Mouse (Mus musculus): ENCODE results near the gene Hes1. TPM values are rescaled to one million over a fixed set of nuclear protein-coding genes. Genes with fewer than 3 reads are reported as not detected.
"Not testable (repeated sequence)": the region's sequence is repeated elsewhere in the genome, so short reads cannot be mapped to it uniquely, and the experiment has no call there.

Hes1 gene
- polyA plus RNA-seq, 1 experiment from 2014 or later: 23.2 TPM

DNA sequence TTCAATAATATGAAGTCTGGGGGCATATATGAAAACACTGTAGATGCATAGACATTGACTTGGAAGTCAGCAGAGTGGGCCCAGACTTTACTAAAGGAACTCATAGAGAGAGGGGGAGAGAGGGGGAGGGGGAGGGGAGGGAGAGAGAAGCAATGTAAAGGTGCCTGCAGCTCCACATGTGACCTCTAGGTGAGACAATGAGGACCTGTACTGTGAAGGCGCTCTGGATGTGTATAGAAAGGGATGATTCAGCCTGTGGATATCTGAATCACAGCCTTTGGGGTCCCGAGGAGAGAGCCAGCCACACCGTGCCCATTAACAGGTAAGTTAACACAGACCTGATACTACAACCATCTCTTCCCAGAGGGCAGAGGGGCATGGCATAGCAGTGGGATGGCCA, 40.2 kb downstream of the Hes1 start:
- no peaks in the 10 kb centered on the region for H3K27me3 ChIP-seq
- H3K4me2 ChIP-seq: no peak overlapping the region
- H3K4me1 ChIP-seq (replicated peaks): peaks cover 9% of the 10 kb centered on the region
- no peak overlapping the region for H3K4me3 ChIP-seq
- H3K9ac ChIP-seq: no peak overlapping the region
- no peaks in the 10 kb centered on the region for H3K9me3 ChIP-seq (replicated peaks)
- WGBS: 78% methylated on average over 3 of the region's 3 CpGs
- H3K36me3 ChIP-seq: no peaks in the 10 kb centered on the region
- no peak overlapping the region for H3K27ac ChIP-seq
- no peak for ATAC-seq (replicated peaks; ENCODE audit: insufficient number of reproducible peaks, insufficient read depth, low FRiP score, low read depth)

DNA sequence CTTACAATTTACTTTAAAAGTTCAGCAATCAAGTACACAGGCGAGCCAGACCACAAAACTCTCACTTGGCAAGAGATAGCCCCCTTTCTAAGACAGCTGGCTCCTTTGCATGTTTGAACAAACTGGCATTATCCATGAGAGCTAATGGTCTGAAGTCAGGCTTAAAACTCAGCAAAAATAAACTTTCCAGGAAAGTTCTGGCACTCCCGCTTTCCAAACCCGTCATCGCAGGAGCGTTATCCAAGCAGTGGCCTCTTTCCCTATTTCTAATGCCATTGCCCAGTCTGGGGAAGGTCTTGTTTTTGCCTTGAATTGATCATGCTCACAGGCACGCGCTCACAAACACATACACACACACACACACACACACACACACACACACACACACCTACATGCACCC, 41.3 kb downstream of the Hes1 start:
- 84% methylated on average over 7 of the region's 7 CpGs for WGBS
- Histone ChIP-seq H3K9me3 (replicated peaks) (no peaks in the 10 kb centered on the region), H3K4me1 (replicated peaks) (peaks cover 9% of the 10 kb centered on the region), H3K27me3 (no peaks in the 10 kb centered on the region), H3K9ac (no peak overlapping the region), H3K4me2 (no peak overlapping the region), H3K36me3 (no peaks in the 10 kb centered on the region), H3K4me3 (no peak overlapping the region), H3K27ac (no peak overlapping the region)
- no peak for ATAC-seq (replicated peaks; ENCODE audit: insufficient number of reproducible peaks, insufficient read depth, low FRiP score, low read depth)

DNA sequence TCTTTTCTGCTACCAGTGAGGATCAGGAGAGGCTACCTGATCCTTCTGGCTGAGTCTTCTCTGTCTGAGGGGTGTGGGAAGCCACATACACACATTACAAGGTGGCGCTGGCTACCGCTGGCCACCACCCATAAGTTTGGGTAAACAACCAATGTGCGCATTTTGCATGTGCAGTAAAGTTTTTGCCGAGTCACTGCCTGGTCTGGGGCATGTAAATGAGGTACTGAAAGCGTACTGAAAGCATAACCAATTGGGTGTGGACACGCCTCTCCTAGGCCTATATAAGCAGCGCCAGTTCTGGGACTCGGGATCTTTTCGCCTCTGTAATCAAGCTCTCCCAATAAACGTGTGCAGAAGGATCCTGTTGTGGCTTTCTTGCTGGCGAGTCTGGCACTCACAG, 44.0 kb downstream of the Hes1 start:
- H3K9ac ChIP-seq; H3K9me3 ChIP-seq (replicated peaks); H3K4me3 ChIP-seq; H3K27me3 ChIP-seq; H3K4me1 ChIP-seq (replicated peaks); H3K36me3 ChIP-seq; ATAC-seq (replicated peaks; ENCODE audit: insufficient number of reproducible peaks, insufficient read depth, low FRiP score, low read depth); H3K27ac ChIP-seq; H3K4me2 ChIP-seq: not testable (repeated sequence)
- 86% methylated on average over 11 of the region's 11 CpGs for WGBS

DNA sequence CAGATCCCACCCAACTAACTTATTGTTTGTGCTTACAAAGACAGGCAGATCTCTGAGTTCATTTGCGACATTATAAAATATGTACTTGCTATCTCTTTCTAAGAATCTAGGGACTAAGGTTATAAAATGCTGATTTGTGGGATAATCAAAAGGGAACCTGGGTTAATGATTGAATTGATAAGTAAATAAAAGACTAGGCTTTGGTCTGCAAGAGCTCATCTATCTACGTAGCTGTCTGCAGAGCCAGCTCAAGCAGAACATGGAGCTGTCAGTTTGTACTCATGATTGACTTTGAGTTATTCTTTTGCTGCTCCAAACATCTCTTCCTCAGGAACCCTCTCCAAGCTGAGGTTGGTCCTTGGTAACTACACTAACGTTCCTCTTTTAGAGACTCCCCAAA, 46.3 kb downstream of the Hes1 start:
- no peak for ATAC-seq (replicated peaks; ENCODE audit: insufficient number of reproducible peaks, insufficient read depth, low FRiP score, low read depth)
- H3K36me3 ChIP-seq: no peaks in the 10 kb centered on the region
- no peak overlapping the region for H3K9ac ChIP-seq
- 0 out of 2 replicates have a peak, but pooled peaks cover 2% of the 10 kb centered on the region for H3K4me1 ChIP-seq (replicated peaks)
- H3K27me3 ChIP-seq: no peaks in the 10 kb centered on the region; the same call in 1 of the 2 replicates
- 88% methylated on average over 3 of the region's 3 CpGs for WGBS
- no peaks in the 10 kb centered on the region for H3K9me3 ChIP-seq (replicated peaks)
- no peak overlapping the region for H3K4me2 ChIP-seq
- H3K4me3 ChIP-seq: no peak overlapping the region
- no peak overlapping the region for H3K27ac ChIP-seq

DNA sequence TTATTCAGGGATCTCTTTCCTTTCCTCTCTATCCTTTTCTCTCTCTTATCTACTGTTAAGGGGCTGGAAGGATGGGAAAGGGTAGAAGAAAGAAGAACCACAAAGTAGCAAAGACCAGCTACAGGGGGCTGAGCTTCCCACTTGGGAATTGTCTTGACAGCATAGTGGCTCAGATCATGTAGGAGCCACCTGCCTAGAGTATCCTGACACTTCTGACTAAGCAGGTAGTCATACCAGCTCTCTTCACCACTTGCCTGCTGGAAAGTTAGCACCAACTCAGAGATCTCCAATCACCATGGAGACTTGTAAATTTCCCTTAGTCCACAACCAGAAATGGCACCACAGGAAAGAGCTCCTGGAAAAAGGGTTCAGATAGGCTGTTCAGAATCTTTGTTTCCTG, 46.9 kb downstream of the Hes1 start:
- H3K9me3 ChIP-seq (replicated peaks): no peaks in the 10 kb centered on the region
- no peaks in the 10 kb centered on the region for H3K36me3 ChIP-seq
- H3K27me3 ChIP-seq: no peaks in the 10 kb centered on the region; the same call in 1 of the 2 replicates
- no peak overlapping the region for H3K27ac ChIP-seq
- H3K4me1 ChIP-seq (replicated peaks): 0 out of 2 replicates have a peak, but pooled peaks cover 2% of the 10 kb centered on the region
- ATAC-seq (replicated peaks; ENCODE audit: insufficient number of reproducible peaks, insufficient read depth, low FRiP score, low read depth): no peak
- H3K4me2 ChIP-seq: no peak overlapping the region
- H3K4me3 ChIP-seq: no peak overlapping the region
- H3K9ac ChIP-seq: no peak overlapping the region

DNA sequence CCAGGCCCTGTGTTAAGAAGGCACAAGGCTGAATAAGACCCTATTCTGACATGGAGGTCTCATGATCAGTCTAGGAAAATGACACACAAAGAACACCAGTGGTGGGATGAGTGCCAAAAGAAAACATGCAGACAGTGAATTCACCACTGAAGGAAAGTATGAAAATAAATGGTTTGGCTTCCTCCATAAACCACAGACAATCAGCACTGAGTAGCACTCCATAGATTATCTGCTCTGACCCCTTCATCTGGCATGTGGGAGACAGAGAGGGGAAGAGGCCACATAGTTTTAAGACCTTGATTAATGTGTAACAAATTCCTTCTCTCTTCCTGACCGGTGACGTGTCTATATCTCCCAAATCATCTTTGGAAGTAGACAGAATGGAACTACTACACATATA, 47.4 kb downstream of the Hes1 start:
- H3K36me3 ChIP-seq: no peaks in the 10 kb centered on the region
- H3K4me3 ChIP-seq: no peak overlapping the region
- no peak for ATAC-seq (replicated peaks; ENCODE audit: insufficient number of reproducible peaks, insufficient read depth, low FRiP score, low read depth)
- no peak overlapping the region for H3K4me2 ChIP-seq
- H3K9ac ChIP-seq: no peak overlapping the region
- H3K4me1 ChIP-seq (replicated peaks): 0 out of 2 replicates have a peak, but pooled peaks cover 2% of the 10 kb centered on the region
- no peak overlapping the region for H3K27ac ChIP-seq
- 55% methylated on average over 2 of the region's 2 CpGs for WGBS
- H3K27me3 ChIP-seq: no peaks in the 10 kb centered on the region; the same call in 1 of the 2 replicates
- no peaks in the 10 kb centered on the region for H3K9me3 ChIP-seq (replicated peaks)

DNA sequence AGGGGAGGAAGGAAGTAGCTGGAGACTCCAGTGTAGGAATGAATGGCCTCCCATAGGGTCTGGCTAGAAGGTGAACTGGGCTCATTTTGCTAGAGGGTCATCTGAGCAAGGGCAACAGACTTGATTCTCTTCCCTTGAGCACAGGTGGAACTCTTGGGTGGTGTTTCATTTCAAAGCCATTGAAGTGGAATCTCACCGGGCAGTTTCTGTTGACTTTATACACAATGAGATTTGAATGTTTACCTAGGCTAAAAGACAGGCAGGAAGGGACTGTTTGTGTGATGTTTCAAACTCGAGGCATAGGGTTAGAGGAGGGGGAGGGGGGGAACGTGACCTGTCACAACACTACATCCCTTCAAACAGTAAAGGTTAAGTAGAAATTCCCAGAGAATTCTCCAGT, 49.0 kb downstream of the Hes1 start:
- no peak for ATAC-seq (replicated peaks; ENCODE audit: insufficient number of reproducible peaks, insufficient read depth, low FRiP score, low read depth)
- H3K9ac ChIP-seq: no peak overlapping the region
- H3K4me2 ChIP-seq: no peak overlapping the region
- no peak overlapping the region for H3K27ac ChIP-seq
- no peaks in the 10 kb centered on the region; the same call in 1 of the 2 replicates for H3K27me3 ChIP-seq
- H3K4me3 ChIP-seq: no peak overlapping the region
- 0 out of 2 replicates have a peak, but pooled peaks cover 2% of the 10 kb centered on the region for H3K4me1 ChIP-seq (replicated peaks)
- H3K9me3 ChIP-seq (replicated peaks): no peaks in the 10 kb centered on the region
- WGBS: 20% methylated on average over 3 of the region's 3 CpGs
- H3K36me3 ChIP-seq: no peaks in the 10 kb centered on the region

DNA sequence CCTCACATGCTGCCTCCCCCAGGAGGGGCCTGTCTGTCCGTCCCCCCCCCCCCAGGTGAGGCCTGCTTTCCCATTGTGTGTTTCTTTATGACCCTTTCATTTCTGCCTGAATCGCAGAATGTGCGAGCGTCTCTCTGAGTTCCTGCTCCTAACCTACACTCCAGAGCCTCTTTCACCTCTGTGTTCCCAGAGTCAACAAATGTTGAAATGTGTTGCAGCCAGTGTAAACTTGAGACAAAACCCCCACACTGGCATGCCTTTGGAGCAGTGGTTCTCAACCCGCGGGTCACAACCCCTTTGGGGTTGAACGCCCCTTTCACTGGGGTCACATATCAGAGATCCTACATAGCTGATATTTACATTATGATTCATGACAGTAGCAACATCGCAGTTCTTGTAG, 49.6 kb downstream of the Hes1 start:
- Histone ChIP-seq H3K4me3 (no peak overlapping the region), H3K36me3 (no peaks in the 10 kb centered on the region), H3K27ac (no peak overlapping the region), H3K4me1 (replicated peaks) (0 out of 2 replicates have a peak, but pooled peaks cover 2% of the 10 kb centered on the region), H3K4me2 (no peak overlapping the region), H3K9ac (no peak overlapping the region), H3K27me3 (peaks cover under 1% of the 10 kb centered on the region; the same call in 1 of the 2 replicates), H3K9me3 (replicated peaks) (no peaks in the 10 kb centered on the region)
- ATAC-seq (replicated peaks; ENCODE audit: insufficient number of reproducible peaks, insufficient read depth, low FRiP score, low read depth): no peak
- 80% methylated on average over 8 of the region's 8 CpGs for WGBS

DNA sequence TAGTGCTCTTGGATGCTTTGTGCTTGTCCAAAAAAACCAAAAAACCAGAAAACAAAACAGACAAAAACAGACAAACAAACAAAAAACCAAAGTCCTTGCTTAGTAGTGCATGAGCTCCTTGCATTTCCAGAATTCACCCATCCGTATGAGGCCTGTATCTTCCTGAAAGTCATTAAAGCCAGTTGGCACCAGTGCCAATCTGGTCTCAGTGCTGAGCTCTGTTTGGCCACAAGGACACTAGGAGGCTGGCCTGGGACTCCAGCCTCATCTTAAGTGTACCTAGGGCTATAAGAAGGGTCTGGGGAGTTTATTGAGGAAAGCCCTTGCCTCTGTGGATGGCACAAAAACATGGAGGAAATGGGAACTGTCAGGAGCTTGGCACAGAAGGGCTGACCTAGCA, 50.3 kb downstream of the Hes1 start:
- ATAC-seq (replicated peaks; ENCODE audit: insufficient number of reproducible peaks, insufficient read depth, low FRiP score, low read depth): no peak
- Histone ChIP-seq H3K4me1 (replicated peaks) (0 out of 2 replicates have a peak, but pooled peaks cover 2% of the 10 kb centered on the region), H3K27ac (no peak overlapping the region), H3K36me3 (no peaks in the 10 kb centered on the region), H3K9ac (no peak overlapping the region), H3K4me2 (no peak overlapping the region), H3K9me3 (replicated peaks) (no peaks in the 10 kb centered on the region), H3K4me3 (no peak overlapping the region), H3K27me3 (peaks cover 6% of the 10 kb centered on the region; the same call in 1 of the 2 replicates)
- WGBS: 85% methylated on average over 1 of the region's 1 CpGs

Other genes starting within 250 kb of the Hes1 start
- gene Cpn2, start 203.1 kb downstream of the Hes1 start, polyA plus RNA-seq (2015; fragmentation: Nextera tagmentation; extraction: Ambion mirVana): not detected in 2 replicates
- gene Lrrc15, start 218.9 kb downstream of the Hes1 start, polyA plus RNA-seq (2015; fragmentation: Nextera tagmentation; extraction: Ambion mirVana): 0.26 and 0.28 TPM in 2 replicates
- gene Gp5, start 246.4 kb downstream of the Hes1 start, polyA plus RNA-seq (2015; fragmentation: Nextera tagmentation; extraction: Ambion mirVana): 1.3 and 1.6 TPM in 2 replicates

Data from heart, embryonic 15.5 days (tissue).